Mouse (Mus musculus) heart, embryonic 15.5 days (tissue): Measurements from ENCODE around the gene Emc8. TPM values are rescaled to one million over a fixed set of nuclear protein-coding genes. Genes with fewer than 3 reads are reported as not detected.

Experiments used
- ATAC-seq: fragments of 200-750 bp; cut with Nextera tagmentation; replicated peaks from 2 replicates; pipeline ENCODE4 v1.8.0; 2017; ENCODE audit warnings: low read depth, moderate TSS enrichment; ENCODE audit not compliant: insufficient number of reproducible peaks, insufficient read depth, low FRiP score
- H3K27ac ChIP-seq: fragments of 300-500 bp; sonication (generic); 2 replicates; pipeline ENCODE4 v1.5.1; 2015; ENCODE audit warnings: mild to moderate bottlenecking, inconsistent platforms
- H3K27me3 ChIP-seq: fragments of 300-500 bp; sonication (generic); 2 replicates; pipeline ENCODE4 v1.6.1; 2015; ENCODE audit warnings: inconsistent platforms
- H3K36me3 ChIP-seq: fragments of 300-500 bp; sonication (generic); 2 replicates; pipeline ENCODE4 v1.6.1; 2015; ENCODE audit warnings: mild to moderate bottlenecking, inconsistent platforms
- H3K4me1 ChIP-seq: fragments of 300-500 bp; sonication (generic); replicated peaks from 2 replicates; pipeline ENCODE4 v1.6.1; 2015; ENCODE audit warnings: inconsistent platforms
- H3K4me2 ChIP-seq: fragments of 300-500 bp; sonication (generic); 2 replicates; pipeline ENCODE4 v1.6.1; 2015; ENCODE audit warnings: inconsistent platforms, mild to moderate bottlenecking, moderate library complexity
- H3K4me3 ChIP-seq: fragments of 300-500 bp; sonication (generic); 2 replicates; pipeline ENCODE4 v1.5.1; 2015; ENCODE audit warnings: mild to moderate bottlenecking, inconsistent platforms
- H3K9ac ChIP-seq: fragments of 300-500 bp; sonication (generic); 2 replicates; pipeline ENCODE4 v1.6.1; 2015; ENCODE audit warnings: mild to moderate bottlenecking, inconsistent platforms
- H3K9me3 ChIP-seq: fragments of 300-500 bp; sonication (generic); replicated peaks from 2 replicates; pipeline ENCODE4 v1.6.1; 2016; ENCODE audit warnings: inconsistent platforms
- WGBS: fragments of 180-500 bp; shearing (Covaris S2); methylation state at CpG from one replicate; pipeline ENCODE4 v1.1.7; 2015; ENCODE audit warnings: mixed read lengths; 5-methylcytosine and 5-hydroxymethylcytosine counted together
- polyA plus RNA-seq: library from polyadenylated mRNA; unstranded; fragments of >200 nt; fragmentation: Nextera tagmentation; extraction: Ambion mirVana; gene quantifications from 2 replicates; pipeline ENCODE4 v1.2.1, GENCODE M21; 2015

Emc8 gene
- polyA plus RNA-seq, 1 experiment from 2014 or later = 144 TPM

DNA sequence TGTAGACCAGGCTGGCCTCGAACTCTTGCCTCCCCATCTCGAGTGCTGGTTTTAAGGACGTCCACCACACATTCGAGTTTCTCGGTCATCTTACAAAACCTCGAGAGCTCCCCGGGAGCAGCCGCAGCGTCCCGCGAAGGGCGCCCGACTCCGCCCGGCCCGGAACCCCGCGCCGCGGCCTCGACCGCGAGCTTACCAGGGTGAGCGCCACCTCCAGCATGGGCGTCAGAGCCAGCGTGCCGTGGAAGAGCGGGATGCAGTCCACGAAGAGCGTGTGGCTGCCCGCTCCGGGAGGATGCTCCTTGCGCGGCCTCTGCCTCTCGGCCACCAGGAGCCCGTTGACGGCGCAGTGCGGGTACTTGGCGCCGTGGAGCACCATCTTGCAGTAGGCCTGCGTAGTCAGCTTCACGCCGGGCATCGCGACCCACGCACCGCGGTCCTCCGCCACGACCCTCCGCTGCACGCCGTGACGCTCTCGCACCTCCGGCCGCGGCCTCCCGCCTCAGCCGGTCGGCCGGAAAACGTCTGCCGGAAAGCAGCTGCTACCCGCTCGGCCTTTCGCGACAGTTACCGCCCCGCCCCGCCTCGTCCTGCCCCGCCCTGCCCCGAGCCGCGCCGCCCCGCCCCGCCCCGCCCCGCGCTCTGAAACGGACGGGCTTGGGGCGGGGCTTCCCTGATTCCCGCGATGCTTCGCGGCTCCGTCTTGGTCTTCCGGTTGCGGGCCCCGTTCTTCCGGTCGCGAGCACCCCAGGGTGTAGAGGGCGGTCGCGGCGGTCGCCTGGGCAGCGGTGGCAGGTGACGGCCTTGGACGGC is 606 bp downstream of the Emc8 start, which contains the start of the genes Gm27021 and Cox4i1:
Gm27021 (minus strand) TSS at position 519 of the 813 bp plus-strand sequence.
Cox4i1 (plus strand) TSS at position 662 of the 813 bp plus-strand sequence.
- H3K27me3 ChIP-seq = no peaks in the 10 kb centered on the region
- H3K4me2 ChIP-seq = peak within 1 kb of the TSS; percentile 80
- peaks cover 30% of the 10 kb centered on the region for H3K36me3 ChIP-seq
- peak within 1 kb of the TSS; percentile 98 for H3K9ac ChIP-seq
- H3K27ac ChIP-seq = peak within 1 kb of the TSS; percentile 93
- peak within 1 kb of the TSS; percentile 99 for H3K4me3 ChIP-seq
- peaks cover 51% of the 10 kb centered on the region for H3K4me1 ChIP-seq
- WGBS = under 1% methylated on average over 87 of the region's 105 CpGs
- H3K9me3 ChIP-seq = no peaks in the 10 kb centered on the region
- peak; percentile 94 for ATAC-seq

DNA sequence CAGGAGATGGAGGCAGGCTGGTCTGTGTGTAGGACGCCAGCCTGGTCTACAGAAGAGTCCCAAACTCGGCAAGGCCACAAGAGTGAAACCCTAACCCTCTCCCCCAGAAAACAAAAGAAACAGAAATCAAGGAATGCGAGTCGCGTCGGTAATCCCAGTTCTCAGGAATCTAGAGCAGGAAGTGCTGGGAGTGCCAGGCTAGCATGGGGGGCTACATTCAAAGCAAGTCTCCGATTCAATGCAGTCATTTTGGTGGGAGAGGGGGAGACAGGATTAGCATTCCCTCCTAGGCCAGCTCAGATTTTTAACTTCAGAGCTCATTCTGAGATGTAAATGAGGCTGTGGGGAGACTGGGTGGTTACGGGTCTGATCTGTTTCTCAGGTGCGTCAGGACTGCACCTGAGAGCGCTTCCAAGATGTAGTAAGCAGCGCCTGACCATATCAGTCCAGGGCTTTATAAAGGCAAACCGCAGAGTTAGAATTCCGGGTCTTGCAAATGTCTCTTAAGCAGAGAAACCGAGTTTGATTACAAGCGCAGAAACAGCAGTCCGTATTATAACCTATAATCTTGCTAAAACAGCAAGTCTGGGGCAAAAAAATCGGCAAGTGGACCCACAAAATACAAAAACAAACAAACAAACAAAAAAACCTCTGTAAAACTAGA is 1.4 kb downstream of the Emc8 start:
- Histone ChIP-seq H3K27ac (peak overlapping the region; percentile 88; the same call in 1 of the 2 replicates), H3K4me2 (peak overlapping the region; percentile 80), H3K27me3 (no peaks in the 10 kb centered on the region), H3K4me3 (peak overlapping the region; percentile 99), H3K9me3 (no peaks in the 10 kb centered on the region), H3K36me3 (peaks cover 22% of the 10 kb centered on the region), H3K9ac (peak overlapping the region; percentile 98), H3K4me1 (peaks cover 51% of the 10 kb centered on the region)
- 4% methylated on average over 17 of the region's 17 CpGs for WGBS
- no peak for ATAC-seq

DNA sequence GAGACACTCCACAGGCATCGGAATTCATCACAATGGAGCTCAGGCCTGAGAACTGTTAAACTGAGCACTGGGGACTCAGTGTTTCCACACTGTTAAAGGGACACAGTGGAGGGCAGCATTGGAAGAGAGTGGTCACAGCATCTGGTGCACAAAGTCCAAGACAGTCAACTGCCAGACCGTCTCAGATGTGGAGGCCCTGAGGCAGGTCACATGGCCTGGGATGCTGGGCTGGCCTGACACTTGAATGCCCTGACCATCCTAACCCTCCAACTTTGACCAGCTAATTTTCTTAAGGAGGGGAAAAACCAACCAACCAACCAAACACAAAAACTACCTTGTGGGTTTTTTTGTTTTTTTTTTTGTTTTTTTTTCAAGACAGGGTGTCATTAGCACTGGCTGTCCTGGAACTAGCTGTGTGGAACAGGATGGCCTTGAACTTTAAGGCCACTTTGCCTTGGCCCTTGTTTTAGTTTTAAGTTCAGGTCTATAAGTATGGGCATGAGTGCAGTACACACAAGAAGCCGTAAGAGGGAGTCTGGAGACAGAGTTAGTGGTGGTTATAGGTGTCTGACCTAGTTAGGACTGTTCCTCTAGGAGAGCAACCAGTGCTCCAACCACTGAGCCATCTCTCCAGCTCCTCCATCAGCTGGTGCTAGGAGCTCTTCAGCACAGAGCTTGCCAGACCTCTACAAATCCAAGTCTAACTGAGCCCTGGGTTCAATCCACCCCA is 2.5 kb downstream of the Emc8 start:
- Histone ChIP-seq H3K4me3 (peak overlapping the region; percentile 99; the same call in 1 of the 2 replicates), H3K27me3 (no peaks in the 10 kb centered on the region), H3K36me3 (peaks cover 12% of the 10 kb centered on the region), H3K9me3 (no peaks in the 10 kb centered on the region), H3K27ac (no peak overlapping the region), H3K9ac (peak overlapping the region; percentile 98; the same call in 1 of the 2 replicates), H3K4me1 (peaks cover 48% of the 10 kb centered on the region), H3K4me2 (peak overlapping the region; percentile 80)
- 70% methylated on average over 3 of the region's 3 CpGs for WGBS
- no peak for ATAC-seq

DNA sequence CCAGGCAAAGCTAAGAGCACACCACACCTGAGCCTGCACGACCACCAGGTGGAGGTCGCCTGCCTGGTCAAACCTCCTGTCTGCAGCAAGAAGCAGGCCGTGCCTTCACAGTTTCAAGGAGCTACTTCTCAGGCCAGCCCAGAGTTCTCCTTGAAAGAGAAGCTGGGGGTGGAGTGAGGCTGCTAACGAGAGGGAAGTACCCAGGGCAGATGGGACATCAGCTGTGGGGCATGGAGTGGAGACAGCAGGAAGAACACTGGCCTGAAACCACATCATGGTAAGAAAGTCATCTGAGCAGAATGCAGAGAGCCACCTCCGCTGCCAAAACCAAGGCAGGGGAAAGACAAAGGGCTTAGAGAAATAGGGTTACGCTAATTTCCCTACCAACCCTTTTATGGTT is 3.8 kb downstream of the Emc8 start:
- Histone ChIP-seq H3K4me2 (no peak overlapping the region), H3K9me3 (no peaks in the 10 kb centered on the region), H3K27ac (no peak overlapping the region), H3K27me3 (no peaks in the 10 kb centered on the region), H3K4me1 (peaks cover 36% of the 10 kb centered on the region), H3K4me3 (no peak overlapping the region), H3K9ac (no peak overlapping the region), H3K36me3 (no peaks in the 10 kb centered on the region)
- 77% methylated on average over 6 of the region's 6 CpGs for WGBS
- ATAC-seq = no peak

DNA sequence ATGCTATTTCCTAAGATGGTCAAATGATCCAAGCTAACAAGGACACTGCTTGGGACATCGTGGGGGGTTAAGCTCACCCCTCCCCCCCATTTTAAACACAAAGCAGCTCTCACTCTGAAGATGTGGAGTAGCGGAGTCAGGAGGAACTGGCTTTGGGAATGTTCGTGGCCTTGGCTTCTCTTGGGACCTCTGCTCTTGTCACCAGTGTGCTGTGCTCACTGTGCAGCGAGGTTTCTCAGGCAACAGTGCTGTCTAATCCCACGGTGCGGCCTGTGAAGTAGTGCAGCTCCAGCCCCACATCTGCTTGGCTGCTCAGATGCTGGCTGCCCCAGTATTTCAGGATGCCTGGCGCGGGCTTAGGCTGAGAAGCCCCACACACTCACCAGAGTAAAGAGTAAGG is 11.0 kb downstream of the Emc8 start:
- no peak overlapping the region for H3K4me2 ChIP-seq
- 88% methylated on average over 8 of the region's 8 CpGs for WGBS
- H3K27me3 ChIP-seq = no peaks in the 10 kb centered on the region
- H3K4me1 ChIP-seq = no peaks in the 10 kb centered on the region
- ATAC-seq = no peak
- H3K9me3 ChIP-seq = no peaks in the 10 kb centered on the region
- peaks cover 27% of the 10 kb centered on the region for H3K36me3 ChIP-seq
- no peak overlapping the region for H3K27ac ChIP-seq
- no peak overlapping the region for H3K9ac ChIP-seq
- H3K4me3 ChIP-seq = no peak overlapping the region

DNA sequence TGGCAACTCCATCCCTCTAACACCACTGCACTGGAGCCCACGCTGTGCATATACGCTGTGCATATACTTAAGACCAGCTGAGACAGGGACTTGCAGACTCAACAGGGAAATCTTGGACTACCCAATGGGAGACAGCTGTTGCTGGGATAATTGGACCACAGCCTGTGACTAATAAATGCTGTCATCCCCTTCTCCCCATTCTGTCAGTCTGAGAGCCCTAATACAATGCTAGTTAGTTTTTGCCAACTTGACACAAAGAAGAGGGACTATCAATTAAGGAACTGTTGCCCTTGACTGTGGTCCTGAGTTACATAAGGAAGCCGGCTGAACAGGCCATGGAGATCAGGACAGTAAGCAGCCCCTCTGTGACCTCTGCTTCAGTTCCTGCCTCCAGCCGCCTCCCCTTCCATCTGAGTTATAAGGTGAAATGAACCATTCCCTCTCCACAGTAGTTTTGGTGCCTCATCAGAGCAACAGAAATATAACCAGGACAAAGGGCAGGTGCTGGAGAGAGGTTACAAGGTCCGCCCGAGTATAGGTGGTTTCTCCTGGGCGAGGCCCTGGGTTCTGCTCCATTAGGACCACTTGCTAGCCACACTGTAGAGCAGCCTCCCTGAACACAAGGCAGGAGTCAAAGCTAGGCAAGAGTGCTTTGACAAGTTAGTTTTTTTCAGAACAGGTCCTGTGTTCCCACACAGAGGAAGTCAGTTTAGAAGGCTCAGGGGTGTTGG is 11.9 kb downstream of the Emc8 start:
- H3K4me2 ChIP-seq = no peak overlapping the region
- ATAC-seq = no peak
- H3K9ac ChIP-seq = no peak overlapping the region
- 90% methylated on average over 7 of the region's 7 CpGs for WGBS
- peaks cover 27% of the 10 kb centered on the region for H3K36me3 ChIP-seq
- H3K4me1 ChIP-seq = no peaks in the 10 kb centered on the region
- H3K9me3 ChIP-seq = no peaks in the 10 kb centered on the region
- H3K27me3 ChIP-seq = no peaks in the 10 kb centered on the region
- no peak overlapping the region for H3K27ac ChIP-seq
- no peak overlapping the region for H3K4me3 ChIP-seq

DNA sequence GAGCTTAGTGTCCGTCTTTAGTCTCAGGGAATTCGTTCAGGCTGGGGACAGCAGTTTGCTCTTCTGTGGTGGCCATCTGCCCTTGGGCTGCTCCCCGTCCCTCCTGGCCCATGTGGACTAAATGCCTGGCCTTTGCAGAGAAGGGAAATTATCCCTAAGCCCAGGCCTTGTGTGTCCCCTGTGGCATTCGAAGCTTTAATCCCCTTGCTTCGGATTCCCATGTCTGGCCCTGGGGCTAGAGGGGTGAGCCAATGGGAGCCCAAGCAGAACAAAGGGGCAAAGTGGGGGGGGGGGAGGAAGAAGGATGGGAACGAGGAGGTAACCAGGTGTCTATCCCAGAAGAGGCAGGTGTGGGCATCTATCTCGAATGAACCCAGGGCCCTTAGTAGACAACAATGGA is 20.8 kb downstream of the Emc8 start, which contains the start of gene 1190005I06Rik:
1190005I06Rik (minus strand) TSS at position 101 of the 400 bp plus-strand sequence.
- Histone ChIP-seq H3K27me3 (no peaks in the 10 kb centered on the region), H3K9ac (no peak within 1 kb of the TSS), H3K4me2 (no peak within 1 kb of the TSS), H3K9me3 (no peaks in the 10 kb centered on the region), H3K36me3 (no peaks in the 10 kb centered on the region), H3K4me1 (peaks cover 16% of the 10 kb centered on the region), H3K4me3 (no peak within 1 kb of the TSS), H3K27ac (no peak within 1 kb of the TSS)
- ATAC-seq = no peak
- 59% methylated on average over 7 of the region's 7 CpGs for WGBS

DNA sequence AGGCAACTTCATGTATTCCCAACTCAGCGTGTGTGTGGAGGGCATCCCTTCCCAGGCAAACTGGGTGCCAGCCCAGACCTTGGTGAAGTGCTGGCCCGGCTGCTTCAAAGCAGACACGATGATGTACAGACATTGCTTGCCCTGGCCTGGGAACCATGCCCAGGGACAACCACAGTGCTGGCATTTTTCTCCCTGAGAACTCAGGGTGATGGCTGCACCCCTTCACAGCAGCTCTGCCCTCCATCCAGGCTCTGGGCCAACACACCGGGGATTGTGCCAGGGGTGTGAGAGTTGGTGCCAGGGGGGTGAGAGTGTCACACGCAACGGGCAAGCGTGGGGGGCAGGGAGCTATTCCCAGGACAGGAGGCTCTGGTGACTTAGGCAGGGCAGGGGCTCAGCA is 23.7 kb downstream of the Emc8 start:
- H3K27ac ChIP-seq = peak overlapping the region; percentile 63

DNA sequence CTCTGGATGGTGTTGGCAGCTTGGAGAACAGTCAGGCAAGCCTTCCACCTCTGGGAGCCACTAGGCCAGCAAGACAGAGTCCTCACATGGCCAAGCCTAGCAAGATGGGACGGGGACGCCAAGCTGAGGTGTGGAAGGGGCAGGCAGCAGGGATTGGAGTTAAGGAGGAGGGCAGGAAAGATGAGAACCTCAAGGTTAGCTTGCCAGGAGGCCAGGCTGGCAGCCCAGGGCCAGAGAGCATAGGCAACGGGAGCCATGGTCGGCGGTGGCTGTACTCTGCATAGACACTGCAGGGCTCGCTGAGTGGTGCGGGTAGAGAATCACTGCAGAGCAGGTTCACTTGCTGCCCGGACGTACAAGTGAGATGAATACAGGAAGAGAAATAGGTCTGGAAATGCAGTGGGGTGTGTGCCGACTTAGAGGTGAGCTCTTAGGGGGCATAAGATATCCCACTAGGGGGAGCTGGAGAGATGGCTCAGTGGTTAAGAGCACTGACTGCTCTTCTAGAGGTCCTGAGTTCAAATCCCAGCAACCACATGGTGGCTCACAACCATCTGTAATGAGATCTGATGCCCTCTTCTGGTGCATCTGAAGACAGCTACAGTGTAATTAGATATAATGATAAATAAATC is 26.2 kb downstream of the Emc8 start:
- no peaks in the 10 kb centered on the region for H3K36me3 ChIP-seq
- no peaks in the 10 kb centered on the region for H3K9me3 ChIP-seq
- 75% methylated on average over 10 of the region's 10 CpGs for WGBS
- no peak overlapping the region for H3K9ac ChIP-seq
- H3K27ac ChIP-seq = no peak overlapping the region
- no peaks in the 10 kb centered on the region for H3K27me3 ChIP-seq
- no peak overlapping the region for H3K4me3 ChIP-seq
- H3K4me2 ChIP-seq = no peak overlapping the region
- no peak for ATAC-seq
- H3K4me1 ChIP-seq = peaks cover 12% of the 10 kb centered on the region

More for the DNA sequence above, 23.7 kb downstream of the Emc8 start:
- Histone ChIP-seq H3K4me3 (no peak overlapping the region), H3K4me1 (peaks cover 12% of the 10 kb centered on the region), H3K9me3 (no peaks in the 10 kb centered on the region), H3K27me3 (no peaks in the 10 kb centered on the region), H3K36me3 (no peaks in the 10 kb centered on the region), H3K4me2 (no peak overlapping the region), H3K9ac (no peak overlapping the region)
- ATAC-seq = peak; percentile 78
- 47% methylated on average over 7 of the region's 7 CpGs for WGBS

DNA sequence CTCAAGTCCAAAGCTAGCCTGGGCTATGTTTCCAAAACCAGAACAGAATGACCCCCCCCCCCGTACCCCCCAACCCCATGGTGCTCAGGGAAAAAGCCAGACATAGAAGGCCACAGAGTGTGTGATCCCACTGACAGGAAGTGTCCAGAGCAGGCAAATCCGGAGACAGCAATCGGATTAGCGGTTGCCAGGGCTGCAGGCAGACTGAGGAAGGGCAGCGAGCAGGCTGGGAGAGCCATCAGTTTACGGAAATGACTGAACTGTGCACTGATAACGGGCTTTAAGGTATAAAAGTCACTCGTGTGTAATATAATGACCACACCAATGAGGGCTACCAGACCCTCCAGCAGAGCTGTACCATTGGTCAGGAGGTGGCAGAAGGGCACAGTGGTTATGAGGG is 27.1 kb downstream of the Emc8 start:
- Histone ChIP-seq H3K4me3 (no peak overlapping the region), H3K4me2 (no peak overlapping the region), H3K9ac (no peak overlapping the region), H3K9me3 (no peaks in the 10 kb centered on the region), H3K36me3 (no peaks in the 10 kb centered on the region), H3K27ac (no peak overlapping the region), H3K4me1 (peaks cover 12% of the 10 kb centered on the region), H3K27me3 (no peaks in the 10 kb centered on the region)
- ATAC-seq = peak; percentile 29; the same call in 1 of the 2 replicates
- 27% methylated on average over 8 of the region's 8 CpGs for WGBS
